Mouse (Mus musculus) right cerebral cortex, adult 18-20 months (tissue): Measurements from ENCODE around the gene Kalrn.

Experiments used
- DNase-seq: peaks from one replicate; pipeline ENCODE4 v3.0.0; 2022; ENCODE audit warnings: mixed read lengths

Kalrn gene

GRCm38 (mm10) chr16:33928788-33929462, 644.4 kb downstream of the Kalrn start:
- no peak for DNase-seq

- no peak for DNase-seq
Measured at GRCm38 (mm10) chr16:33927263-33927824, 646.0 kb downstream of the Kalrn start.

DNA sequence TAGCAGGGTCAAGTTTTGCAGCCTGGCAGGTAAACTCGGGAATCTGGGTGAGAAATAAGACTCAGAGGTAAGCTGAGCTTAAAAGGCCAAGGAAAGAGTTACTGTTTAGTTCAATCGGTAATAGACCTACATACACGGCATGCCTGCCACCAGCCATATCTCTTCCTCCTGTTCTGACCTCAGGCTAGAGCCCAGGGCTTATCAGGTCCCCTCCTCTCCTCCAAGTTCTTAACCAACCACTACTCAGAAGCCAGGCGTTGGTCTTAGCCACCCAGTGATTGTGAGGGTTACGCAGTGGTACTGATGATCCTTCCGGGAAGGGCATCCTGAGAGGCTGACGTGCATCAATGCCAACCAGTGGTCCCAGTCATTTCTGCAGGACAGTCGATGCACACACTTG, 649.6 kb downstream of the Kalrn start:
- DNase-seq = no peak

- no peak for DNase-seq
Measured at GRCm38 (mm10) chr16:33923001-33923316, 650.4 kb downstream of the Kalrn start.

DNA sequence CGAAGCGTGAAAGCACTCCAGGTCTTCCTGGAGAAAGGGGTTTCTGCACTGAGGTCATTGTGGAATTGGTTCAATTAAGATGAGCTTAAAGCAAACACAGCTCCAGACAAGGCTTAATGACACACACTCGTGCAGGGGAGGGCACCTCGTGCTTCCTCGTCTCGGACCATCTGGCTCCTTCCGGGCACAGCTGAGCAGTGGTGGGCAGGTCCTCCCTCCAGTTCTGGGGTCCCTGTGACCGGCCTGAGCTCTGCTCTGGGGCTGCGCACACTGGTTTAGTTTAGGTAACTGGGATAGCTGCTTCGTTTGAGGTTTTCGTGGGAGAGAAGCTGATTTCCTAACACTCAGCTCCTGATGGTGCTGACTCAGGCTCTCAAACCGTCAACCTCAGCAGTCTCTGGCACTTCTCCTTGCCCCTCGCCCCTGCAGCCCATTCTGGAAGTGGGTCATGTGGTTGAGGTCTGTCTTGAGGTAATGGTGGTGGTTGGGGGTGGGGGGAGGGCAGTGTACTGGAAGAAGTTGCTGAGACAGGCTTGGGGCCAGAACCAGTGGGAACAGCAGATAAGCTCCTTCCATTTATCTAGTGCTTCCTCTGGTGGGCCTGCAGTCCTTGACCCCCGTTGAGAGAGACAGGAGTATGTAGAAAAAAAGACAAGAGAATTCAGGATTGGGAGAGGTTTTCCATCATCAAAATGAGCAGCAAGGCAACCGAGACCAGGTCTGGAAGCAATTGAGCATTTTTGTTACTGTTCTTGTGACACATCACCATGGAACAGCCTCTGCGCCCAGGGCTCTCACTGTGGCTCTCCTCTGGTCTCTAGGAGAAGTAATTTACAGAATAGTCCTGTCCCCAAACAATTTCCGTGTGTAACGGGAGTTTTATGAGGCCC, 651.0 kb downstream of the Kalrn start:
- DNase-seq = no peak

DNA sequence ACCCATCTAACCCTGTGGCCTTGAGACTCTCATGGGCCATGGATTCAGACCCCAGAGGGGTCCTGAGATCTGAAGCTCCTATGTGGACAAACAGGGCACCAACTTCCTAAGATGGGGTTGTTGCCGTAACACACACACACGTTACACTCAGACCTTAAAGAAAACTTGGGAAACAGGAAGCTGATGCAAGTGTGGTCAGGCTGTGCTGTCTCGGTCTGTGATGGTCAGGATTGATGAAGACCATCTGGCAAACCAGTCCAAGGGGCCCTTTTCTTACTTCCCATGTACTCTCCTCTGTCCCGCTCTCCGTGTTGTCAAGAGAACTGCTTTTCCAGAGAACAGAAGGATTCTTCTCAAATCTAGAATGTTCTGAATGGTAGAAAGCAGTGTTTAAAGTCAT, 651.8 kb downstream of the Kalrn start:
- DNase-seq = no peak
